Mouse (Mus musculus) MEL-GATA-1-ER (cell line): Measurements from ENCODE around the gene Fbxo46.
"Not testable (repeated sequence)": the region's sequence is repeated elsewhere in the genome, so short reads cannot be mapped to it uniquely, and the experiment has no call there.

ENCODE experiments used
- DNase-seq: peaks from one replicate; pipeline ENCODE4 v3.0.0-alpha.2; 2012; ENCODE audit warnings: low read depth; ENCODE audit errors: extremely low read depth

Fbxo46 gene

DNA sequence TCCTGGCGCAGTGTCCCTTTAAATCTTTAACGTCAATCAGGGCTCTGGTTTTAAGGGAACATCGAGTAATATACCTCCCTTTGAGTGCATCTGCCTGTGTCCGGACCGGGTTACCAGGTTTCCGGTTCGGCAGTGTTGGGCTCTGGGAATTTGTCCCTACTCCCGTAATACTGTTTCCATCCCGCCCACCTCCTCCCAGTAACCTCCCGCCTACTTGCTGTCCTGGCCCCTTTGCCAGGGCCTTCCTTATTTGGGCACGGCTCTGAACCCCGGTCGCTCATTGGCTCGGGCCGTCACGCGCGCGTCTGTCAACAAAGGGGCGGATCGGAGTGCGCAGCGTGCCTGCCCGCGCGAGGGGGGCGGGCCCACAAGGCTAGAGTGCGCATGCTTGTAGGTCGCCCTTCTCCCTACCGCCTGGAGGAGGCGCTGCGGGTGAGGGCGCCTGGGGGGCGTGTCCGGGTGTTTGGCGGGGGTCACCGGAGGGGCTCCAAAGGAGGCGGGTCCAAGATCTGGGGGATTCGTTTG, 11.7 kb downstream of the Fbxo46 start:
- DNase-seq, result peak; percentile 75

DNA sequence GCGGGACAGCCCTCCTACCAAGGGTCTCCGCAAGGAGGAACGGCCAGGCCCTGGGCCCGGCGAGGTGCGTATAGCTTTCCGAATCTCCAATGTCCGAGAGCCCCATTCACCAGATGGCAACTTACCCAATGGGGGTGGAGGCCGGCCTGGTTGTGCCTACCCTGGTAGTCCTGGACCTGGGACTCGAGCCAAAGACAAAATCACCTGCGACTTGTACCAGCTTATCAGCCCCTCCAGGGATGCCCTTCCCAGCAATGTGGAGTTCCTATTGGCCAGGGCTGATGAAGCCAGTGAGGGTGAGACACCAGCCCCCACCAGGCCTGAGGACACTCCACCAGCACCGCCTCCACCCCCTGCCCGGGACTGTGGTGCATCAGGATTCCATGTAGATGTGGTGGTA, 16.5 kb downstream of the Fbxo46 start:
- no peak for DNase-seq

DNA sequence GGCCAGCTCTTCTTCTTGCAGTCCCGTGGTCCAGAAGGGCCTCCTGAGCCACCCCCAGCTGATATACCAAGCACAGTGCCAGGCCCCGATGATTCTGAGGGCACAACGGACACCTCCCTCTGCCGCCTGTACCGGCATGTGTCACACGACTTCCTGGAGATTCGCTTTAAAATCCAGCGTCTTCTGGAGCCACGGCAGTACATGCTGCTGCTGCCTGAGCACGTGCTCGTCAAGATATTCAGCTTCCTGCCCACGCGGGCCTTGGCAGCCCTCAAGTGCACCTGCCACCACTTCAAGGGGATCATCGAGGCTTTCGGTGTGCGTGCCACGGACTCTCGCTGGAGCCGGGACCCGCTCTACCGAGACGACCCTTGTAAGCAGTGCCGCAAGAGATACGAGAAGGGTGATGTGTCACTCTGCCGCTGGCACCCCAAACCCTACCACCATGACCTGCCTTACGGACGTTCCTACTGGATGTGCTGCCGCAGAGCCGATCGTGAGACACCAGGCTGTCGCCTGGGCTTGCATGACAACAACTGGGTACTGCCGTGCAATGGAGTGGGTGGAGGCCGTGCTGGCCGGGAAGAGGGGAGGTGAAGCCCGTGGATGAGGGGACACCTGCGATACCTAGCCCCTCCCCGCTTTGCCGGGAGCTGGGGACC, 17.1 kb downstream of the Fbxo46 start:
- no peak for DNase-seq

DNA sequence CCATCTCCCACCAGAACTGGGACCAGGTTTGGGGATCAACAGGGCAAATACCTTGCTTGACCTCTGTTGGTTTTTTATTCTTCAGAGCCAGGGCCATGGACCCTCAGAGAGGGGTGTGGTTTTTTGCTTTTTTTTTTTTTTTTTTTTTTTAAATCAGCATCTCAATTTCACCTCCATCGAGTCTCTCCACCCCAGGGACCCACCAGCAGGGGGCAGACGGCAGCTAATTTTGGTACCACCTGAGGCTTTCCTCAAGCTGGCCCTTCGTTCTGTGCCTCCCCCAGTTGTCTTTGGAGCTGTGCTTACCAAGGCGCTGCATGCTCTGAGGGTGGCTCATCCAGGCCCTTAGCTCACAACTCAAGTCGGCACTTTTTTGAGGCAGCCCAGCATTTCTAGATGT, 17.7 kb downstream of the Fbxo46 start:
- DNase-seq, result no peak

DNA sequence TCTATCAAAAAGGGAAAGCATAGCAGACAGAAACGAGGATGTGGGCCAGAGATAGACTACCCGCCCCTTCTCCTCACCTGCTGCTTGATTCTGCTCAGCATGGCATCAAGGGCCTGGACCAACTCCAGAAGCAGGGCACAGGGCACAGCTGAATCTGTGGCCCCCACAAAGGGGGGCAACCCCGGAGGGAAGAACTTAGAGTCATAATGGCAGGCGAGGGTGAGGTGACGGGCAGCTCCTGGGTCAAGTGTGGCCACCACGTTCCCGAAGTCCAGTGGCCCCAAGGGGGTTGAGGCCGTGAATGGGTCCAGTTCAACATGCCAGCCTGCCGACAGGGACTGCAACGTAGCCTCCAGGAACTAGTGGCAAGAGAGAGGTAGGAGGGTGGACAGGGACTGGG, 27.1 kb downstream of the Fbxo46 start:
- DNase-seq, result no peak

DNA sequence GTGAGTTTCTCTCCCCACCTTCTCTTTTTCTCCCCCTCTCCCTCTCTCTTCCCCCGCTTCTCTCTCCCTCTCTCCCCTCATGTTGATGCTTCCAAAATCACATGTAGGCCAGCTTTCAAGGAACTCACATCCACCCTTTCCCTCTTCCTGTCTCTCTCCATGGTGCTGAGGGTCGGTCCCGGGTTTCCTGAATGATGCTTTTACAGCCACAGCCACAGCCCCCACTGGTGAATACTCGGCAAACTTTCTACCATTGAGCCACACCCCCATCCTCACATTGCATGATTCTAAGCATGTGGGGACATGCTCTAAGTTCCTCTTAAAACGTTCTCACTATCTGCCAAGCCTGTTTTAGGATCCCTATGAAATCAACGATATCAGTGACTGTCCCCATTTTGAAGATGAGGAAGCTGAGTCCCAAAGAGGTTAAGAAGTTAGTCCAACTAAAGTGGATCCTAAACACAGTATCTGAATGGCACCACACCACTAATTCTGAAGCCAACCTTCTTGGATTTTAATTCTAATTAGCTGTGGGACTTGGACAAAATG, 27.9 kb downstream of the Fbxo46 start:
- DNase-seq, result no peak

DNA sequence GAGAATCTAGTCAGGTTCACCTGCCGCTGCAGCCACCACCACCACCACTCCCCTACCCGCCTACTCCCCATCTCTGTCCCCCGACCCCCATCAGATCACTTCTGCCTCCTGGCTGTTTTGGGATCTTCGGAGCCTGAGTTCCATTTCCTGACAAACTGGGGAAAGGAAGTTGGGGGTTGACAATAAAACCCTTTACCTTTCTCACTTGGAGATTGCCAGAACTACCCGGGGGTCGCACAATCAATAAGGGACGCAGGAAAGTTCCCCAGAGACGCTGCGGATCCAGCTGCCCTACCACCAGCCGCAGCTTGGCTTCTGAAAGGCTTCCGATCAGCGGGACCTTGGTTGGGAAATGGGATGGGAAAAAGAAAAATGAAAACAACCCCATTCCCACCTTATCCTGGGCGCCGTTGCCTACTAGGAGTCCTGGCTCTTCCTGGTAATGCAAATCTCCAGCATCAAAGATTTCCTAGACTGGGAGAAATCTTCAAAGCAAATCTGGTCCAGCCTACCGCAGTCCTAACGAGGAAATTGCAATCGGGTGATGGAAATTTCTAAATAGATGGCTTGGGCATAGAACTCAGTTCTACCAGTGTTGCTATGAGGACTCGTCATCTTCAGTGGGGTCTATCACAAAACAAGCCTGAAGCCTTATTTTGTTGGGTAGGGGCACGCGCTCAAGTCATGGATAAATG, 28.7 kb downstream of the Fbxo46 start:
- DNase-seq, result no peak

DNA sequence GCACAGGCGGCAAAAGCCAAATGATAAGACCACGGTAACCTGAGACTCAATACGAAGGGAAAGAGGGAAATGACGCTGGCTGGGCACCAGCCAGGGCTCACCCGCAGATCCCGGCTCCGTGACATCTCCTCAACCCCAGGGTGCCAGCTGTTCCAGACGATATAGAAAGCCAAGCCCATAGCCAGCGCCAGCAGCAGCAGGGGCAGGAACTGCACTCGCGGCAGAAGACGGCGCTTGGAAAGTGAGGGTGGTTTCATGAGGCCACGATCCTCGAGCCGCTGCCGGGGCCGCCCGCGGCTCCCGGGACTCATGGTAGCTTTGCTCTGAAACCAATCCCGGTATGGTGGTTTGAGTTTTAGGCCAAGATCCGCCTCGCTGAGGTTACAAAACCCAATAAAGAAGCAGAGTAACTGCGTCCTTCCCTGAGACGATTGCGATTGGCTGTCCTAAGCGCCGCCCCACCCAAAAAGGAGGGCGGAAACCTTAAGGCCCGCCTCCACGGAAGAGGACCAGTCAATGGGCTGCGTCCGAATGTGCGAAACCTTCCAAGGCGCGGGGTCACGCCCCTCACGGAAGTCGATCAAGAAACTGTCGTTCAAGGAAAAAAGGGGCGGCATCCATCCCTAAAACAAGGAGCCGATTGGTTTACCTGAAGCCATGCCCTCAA, 29.3 kb downstream of the Fbxo46 start, which contains the start of gene Qpctl:
Qpctl (minus strand) TSS at position 417 of the 667 bp plus-strand sequence.
- DNase-seq, result peak; percentile 98

DNA sequence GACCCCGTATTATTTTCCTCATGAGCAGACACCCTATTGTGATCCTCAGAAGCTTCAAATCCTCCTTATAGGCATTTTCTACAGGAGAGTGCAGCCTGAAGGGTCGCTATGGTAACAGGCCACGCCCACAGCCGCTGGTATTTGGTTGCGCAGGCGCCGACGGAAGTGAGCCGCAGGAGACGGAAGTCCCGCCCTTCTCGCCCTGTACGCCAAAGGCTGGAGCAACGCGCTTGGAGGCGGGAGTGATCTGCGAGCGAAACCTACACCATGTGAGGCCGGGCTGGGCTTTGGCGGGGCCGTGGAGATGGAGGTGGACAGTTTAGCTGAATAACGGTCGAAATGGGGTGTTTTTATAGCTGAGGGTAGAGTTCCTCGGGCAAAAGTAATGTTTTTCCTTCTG, 30.0 kb downstream of the Fbxo46 start, which contains the start of gene Snrpd2:
Snrpd2 (plus strand) TSS at position 97 of the 400 bp plus-strand sequence.
- DNase-seq, result peak; percentile 75

DNA sequence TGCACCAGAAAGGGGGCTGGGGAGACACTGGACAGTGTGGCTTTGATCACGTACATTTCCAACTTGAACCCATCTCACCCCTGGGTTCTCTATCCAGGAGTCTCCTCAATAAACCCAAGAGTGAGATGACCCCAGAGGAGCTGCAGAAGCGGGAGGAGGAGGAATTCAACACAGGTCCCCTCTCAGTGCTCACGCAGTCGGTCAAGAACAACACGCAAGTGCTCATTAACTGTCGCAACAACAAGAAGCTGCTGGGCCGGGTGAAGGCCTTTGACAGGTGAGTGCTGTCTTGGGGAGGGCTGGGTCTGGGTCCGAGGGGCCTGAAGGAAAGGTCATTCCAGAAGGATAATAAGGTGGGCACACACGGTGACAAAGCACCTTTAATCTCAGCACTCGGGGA, 31.5 kb downstream of the Fbxo46 start:
- DNase-seq, result not testable (repeated sequence)

DNA sequence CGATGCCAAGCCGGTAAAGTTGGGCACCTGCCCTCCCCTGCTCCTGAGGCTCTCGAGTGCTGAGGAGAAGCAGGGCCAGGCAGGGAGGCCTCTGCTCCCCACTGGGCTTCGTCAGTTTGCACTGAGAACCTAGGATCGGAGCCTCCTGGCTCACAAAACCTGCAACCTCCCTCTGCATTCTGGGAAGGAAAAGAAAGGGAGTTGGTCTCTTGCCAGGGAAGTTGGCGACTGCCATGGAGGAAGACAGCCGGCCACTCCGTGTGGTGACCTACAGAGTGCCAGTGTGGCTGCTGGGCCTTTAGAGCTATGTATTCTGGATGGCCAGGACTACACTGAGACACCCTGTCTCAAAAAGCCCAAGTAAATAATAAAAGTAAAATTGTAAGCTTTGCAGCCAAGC, 35.1 kb downstream of the Fbxo46 start:
- DNase-seq, result no peak

DNA sequence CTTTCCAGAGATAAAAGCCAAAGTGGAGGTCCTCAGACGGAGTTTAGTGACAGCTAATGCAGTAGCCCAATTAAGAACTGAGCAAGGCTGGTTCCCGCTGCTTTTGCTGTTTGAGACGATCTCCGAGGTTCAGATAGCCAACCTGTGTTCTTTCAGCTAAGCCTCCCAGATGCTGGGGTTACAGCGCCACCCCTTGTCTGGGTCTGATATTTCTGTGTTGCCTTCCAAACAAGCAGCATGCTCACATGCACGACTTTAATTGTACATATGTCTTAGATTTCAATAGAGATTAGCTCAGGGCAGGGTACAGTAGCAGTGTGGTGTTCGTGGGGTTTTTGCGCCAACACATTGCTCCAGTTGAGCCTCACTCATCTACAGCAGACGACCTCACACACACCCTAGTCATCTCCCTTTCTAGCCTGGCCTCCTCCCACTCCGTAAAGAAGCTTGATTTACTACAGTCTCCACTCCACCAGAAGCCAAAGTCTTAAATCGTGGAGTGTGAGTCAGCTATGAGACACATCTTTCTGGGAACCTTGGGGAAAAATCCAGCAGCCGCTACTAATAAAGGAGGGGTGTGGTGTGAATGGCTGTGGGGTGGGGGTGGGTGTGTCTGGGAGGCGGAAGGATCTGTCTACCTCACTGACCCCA, 36.3 kb downstream of the Fbxo46 start:
- no peak for DNase-seq

DNA sequence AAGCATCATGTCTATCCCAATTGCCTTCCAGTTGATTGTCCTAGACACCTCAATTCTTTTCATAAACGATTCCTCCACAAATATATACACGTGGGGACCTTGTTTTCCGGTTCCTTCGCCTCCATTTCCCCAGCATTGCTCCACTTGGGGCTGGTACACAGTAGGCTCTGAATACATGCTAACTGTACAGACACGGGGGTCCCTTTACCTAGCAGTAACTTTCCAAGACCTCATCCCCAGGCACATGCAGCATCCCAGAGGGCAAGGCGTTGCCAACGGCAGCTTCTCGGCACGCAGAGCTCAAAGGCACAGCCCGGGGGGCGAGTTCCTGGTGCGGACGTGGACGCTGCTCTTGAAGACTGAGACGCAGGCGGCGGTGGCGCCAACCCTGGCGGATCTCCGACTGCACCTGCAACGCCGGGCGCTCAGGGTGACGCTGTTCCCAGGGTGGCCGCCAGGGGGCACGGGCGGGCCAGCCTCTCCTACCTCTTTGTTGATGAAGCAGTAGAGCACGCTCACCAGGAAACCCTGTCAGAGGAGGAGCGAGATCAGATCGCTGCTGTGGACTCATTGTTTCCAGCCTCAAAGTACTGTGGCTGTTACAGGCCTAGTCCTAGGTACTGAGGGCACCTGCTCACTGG, 37.6 kb downstream of the Fbxo46 start:
- DNase-seq, result no peak

DNA sequence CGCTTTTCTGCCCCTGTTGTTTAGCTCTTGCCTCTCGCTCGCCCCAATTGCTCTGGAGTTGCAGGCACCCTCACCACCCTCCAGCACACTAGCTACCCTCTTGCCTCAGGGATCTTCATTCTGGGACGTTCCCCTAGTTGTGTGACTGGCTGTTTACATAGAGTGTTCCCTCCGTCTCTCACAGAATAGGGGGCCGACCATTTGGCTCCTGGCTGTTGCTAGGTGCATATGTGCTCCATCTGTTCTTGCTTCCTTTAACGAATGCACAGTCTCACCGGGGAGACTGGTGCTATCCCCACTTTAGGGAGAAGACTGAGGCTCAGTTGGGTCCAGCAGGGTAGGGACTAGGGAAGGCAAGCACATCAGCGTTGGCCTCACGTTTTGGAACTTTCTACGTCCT, 38.9 kb downstream of the Fbxo46 start:
- no peak for DNase-seq

DNA sequence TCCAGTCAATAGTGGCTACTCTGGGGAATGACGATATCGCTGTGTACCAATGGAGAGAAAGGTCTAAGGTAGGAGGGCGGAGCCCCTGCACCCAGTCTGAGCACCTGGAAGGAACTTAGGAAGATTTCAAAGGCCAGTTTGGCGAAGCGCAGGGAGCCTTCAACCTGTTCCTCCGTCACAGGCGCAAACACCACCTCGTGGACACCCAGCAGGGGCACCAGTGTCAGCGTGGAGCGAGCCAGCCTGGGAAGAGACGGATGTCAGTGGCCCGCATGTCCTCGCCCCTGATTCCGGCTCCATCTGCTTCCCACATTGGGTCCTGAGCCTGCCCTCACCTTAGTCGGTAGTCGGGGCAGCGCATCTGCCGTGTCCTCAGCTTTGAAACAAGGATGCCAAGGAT, 39.8 kb downstream of the Fbxo46 start:
- no peak for DNase-seq

DNA sequence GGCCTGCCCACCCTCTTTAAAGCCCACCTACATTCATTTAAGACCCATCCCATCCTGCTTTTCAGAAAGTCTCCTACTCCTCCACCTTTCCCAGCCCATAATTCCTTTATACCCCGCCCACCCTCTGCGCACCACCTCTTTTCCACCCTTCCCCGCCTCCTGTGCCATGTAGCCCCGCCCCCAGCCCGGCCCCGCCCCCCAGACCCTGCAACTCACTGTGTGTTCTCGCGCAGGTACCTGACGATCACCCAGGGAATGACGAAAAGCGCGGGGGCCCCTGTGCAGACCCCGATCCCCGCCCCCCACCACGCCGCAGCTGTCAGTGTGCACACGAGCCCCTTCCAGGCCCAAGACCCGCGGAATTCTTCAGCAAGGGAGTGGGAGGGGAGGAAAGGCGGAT, 40.5 kb downstream of the Fbxo46 start:
- DNase-seq, result no peak

DNA sequence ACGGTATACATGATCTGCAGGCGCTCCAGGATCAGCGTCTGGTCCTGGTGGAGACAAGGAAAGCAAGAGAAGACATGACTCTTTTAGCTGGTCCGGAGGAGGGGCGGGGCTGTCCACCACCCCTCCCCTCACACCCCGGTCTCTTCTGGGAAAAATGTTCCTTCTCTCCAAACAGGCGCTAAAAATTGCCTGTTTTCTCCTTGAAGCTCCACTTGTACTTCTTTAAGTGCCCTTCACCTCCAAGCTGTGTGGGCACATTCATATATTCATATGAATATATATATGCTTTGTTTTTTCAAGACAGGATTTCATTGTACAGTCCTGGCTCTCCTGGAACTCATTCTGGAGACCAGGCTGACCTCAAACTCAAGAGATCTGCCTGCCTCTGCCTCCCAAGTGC, 43.3 kb downstream of the Fbxo46 start:
- no peak for DNase-seq

DNA sequence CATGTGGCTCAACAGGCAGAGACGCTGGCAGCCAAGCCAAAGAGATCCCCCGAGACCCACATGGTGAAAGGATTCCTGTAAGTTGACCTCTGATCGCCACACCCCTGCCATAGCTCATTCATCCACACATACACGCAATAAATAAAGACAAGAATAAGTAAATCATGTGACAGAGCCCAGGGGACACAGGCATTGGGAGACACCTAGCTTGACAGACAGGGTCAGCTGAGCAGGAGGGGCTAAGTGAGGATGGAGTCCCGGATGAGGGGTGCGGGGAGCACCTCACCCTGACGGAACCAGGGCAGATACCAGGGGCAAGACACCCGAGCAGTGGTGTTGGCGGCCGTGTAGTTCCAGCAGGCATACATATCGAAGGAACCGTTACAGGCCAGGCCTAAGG, 44.1 kb downstream of the Fbxo46 start:
- no peak for DNase-seq

DNA sequence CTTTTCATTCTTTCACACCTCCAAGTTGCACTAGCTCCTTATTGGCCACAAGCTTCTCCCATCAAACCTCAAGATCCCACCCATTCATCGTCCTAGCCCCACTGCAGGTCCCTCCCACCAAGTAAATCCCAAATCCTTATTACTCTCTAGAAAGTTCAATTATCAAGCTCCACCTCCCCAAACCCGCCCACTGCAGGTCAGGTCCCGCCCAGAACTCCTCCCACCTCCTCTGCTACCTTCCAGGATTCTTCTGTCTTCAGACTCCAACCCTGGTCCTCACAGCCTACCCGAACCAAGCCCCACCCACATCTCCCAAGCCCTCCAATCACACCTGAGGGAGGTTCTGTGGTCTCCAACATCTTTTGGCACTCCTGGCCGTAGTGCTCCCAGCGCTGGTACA, 44.5 kb downstream of the Fbxo46 start:
- DNase-seq, result peak; percentile 87

DNA sequence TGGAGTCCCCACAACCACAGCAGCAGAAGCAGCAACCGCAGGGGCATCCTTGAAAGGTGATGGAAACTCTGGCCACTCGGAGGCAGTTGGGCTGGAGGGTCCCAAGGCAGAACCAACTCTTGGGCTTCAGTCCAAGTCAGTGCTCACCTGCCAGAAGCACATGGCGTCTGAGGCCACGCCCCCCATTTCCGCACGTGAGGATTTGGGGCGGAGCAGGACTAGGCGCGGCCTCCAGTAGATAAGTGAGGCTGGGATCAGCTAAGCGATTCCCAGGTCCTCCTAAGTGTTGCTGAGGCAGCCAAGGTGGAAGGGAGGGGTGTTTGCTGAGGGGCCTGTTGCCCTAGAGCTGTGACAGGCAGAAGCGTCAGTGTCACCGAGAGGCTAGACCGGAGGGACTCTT, 45.3 kb downstream of the Fbxo46 start:
- DNase-seq, result no peak
